Mouse (Mus musculus) ZHBTc4 (cell line): Measurements from ENCODE around the gene Gng7.
A peak's percentile ranks its signal among the peaks of the same experiment; 100 is the strongest.

Experiments
- DNase-seq: peaks from one replicate; pipeline ENCODE4 v3.0.0-alpha.2; 2011; ENCODE audit warnings: low read depth, low spot score

The Gng7 gene

GRCm38 (mm10) chr10:80968106-80968505 lies 46.6 kb downstream of the Gng7 start:
- DNase-seq = no peak

- DNase-seq = no peak
These were observed 47.6 kb downstream of the Gng7 start for GRCm38 (mm10) chr10:80967101-80967656.

- DNase-seq = peak; percentile 81
These were observed 48.4 kb downstream of the Gng7 start for GRCm38 (mm10) chr10:80966296-80966695.

GRCm38 (mm10) chr10:80963031-80963975 lies 51.4 kb downstream of the Gng7 start:
- DNase-seq = no peak

GRCm38 (mm10) chr10:80962585-80962984 lies 52.2 kb downstream of the Gng7 start:
- DNase-seq = no peak

GRCm38 (mm10) chr10:80962051-80962472 lies 52.7 kb downstream of the Gng7 start:
- DNase-seq = no peak

GRCm38 (mm10) chr10:80960551-80961508 lies 53.9 kb downstream of the Gng7 start:
- peak; percentile 99 for DNase-seq

- no peak for DNase-seq
These were observed 55.6 kb downstream of the Gng7 start for GRCm38 (mm10) chr10:80958979-80959637.

- DNase-seq = no peak
These were observed 57.0 kb downstream of the Gng7 start for GRCm38 (mm10) chr10:80957791-80958190.

- DNase-seq = no peak
These were observed 57.8 kb downstream of the Gng7 start for GRCm38 (mm10) chr10:80956901-80957300.

GRCm38 (mm10) chr10:80956385-80956784 lies 58.4 kb downstream of the Gng7 start:
- no peak for DNase-seq

- DNase-seq = peak; percentile 88
These were observed 59.2 kb downstream of the Gng7 start for GRCm38 (mm10) chr10:80955536-80955935.

- DNase-seq = no peak
These were observed 59.9 kb downstream of the Gng7 start for GRCm38 (mm10) chr10:80954843-80955242.

- no peak for DNase-seq
These were observed 60.3 kb downstream of the Gng7 start for GRCm38 (mm10) chr10:80954415-80954814.

GRCm38 (mm10) chr10:80952449-80952848 lies 62.3 kb downstream of the Gng7 start:
- no peak for DNase-seq

- peak; percentile 62 for DNase-seq
These were observed 62.9 kb downstream of the Gng7 start for GRCm38 (mm10) chr10:80951761-80952390.

GRCm38 (mm10) chr10:80950314-80950713 lies 64.4 kb downstream of the Gng7 start:
- DNase-seq = peak; percentile 59

- DNase-seq = no peak
These were observed 65.7 kb downstream of the Gng7 start for GRCm38 (mm10) chr10:80949081-80949480.

- DNase-seq = peak; percentile 80
These were observed 66.2 kb downstream of the Gng7 start for GRCm38 (mm10) chr10:80948570-80948969.

- no peak for DNase-seq
These were observed 66.9 kb downstream of the Gng7 start for GRCm38 (mm10) chr10:80947802-80948201.
